Mouse (Mus musculus) midbrain, embryonic 14.5 days (tissue): ENCODE measurements at regions not wholly inside any gene's neighbourhood (a gene's known extent, or its start where the extent isn't known, plus 50 kb on each side); places are given as distances from the start of the nearest gene placed in this dataset.

Experiments
- ATAC-seq: fragments of 200-750 bp; cut with Nextera tagmentation; 2 replicates; pipeline ENCODE4 v1.8.0; 2017; ENCODE audit warnings: moderate number of reproducible peaks, moderate library complexity; ENCODE audit not compliant: low FRiP score, low TSS enrichment
- DNase-seq: peaks from one replicate; pipeline ENCODE4 v3.0.0-alpha.2; 2015
- H3K27ac ChIP-seq: fragments of 300-500 bp; sonication (generic); replicated peaks from 2 replicates; pipeline ENCODE4 v1.5.1; 2014; ENCODE audit warnings: mild to moderate bottlenecking, low read depth, low read length, moderate library complexity
- H3K27me3 ChIP-seq: fragments of 300-500 bp; sonication (generic); 2 replicates; pipeline ENCODE4 v1.6.1; 2014; ENCODE audit warnings: low read length, control low read depth, mixed read lengths; ENCODE audit not compliant: control insufficient read depth, insufficient read depth
- H3K36me3 ChIP-seq: fragments of 300-500 bp; sonication (generic); 2 replicates; pipeline ENCODE4 v1.6.1; 2014; ENCODE audit warnings: low read length, control low read depth; ENCODE audit not compliant: control insufficient read depth, insufficient read depth
- H3K4me1 ChIP-seq: fragments of 300-500 bp; sonication (generic); 2 replicates; pipeline ENCODE4 v1.6.1; 2014; ENCODE audit warnings: mild to moderate bottlenecking, antibody characterized with exemption, low read length, control low read depth; ENCODE audit not compliant: control insufficient read depth, insufficient read depth
- H3K4me2 ChIP-seq: fragments of 300-500 bp; sonication (generic); 2 replicates; pipeline ENCODE4 v1.6.1; 2014; ENCODE audit warnings: mild to moderate bottlenecking, low read length, moderate library complexity
- H3K4me3 ChIP-seq: fragments of 300-500 bp; sonication (generic); replicated peaks from 2 replicates; pipeline ENCODE4 v1.5.1; 2014; ENCODE audit warnings: low read depth, low read length
- H3K9ac ChIP-seq: fragments of 300-500 bp; sonication (generic); replicated peaks from 2 replicates; pipeline ENCODE4 v1.6.1; 2014; ENCODE audit warnings: mild to moderate bottlenecking, low read length, moderate library complexity
- H3K9me3 ChIP-seq: fragments of 300-500 bp; sonication (generic); 2 replicates; pipeline ENCODE4 v1.6.1; 2016; ENCODE audit warnings: low read length, control low read depth, mixed read lengths; ENCODE audit not compliant: control insufficient read depth
- WGBS: fragments of 180-500 bp; shearing (Covaris S2); extraction: QIAGEN DNeasy Blood & Tissue Kit; methylation state at CpG from one replicate; pipeline ENCODE4 v1.1.7; 2014; 5-methylcytosine and 5-hydroxymethylcytosine counted together

- no peaks in the 10 kb centered on the region for H3K27me3 ChIP-seq
- no peak overlapping the region for H3K9ac ChIP-seq
- ATAC-seq (no peak), DNase-seq (no peak)
- H3K4me1 ChIP-seq: peaks cover 28% of the 10 kb centered on the region
- no peaks in the 10 kb centered on the region for H3K36me3 ChIP-seq
- H3K4me2 ChIP-seq: no peak overlapping the region
- H3K4me3 ChIP-seq: no peak overlapping the region
- H3K27ac ChIP-seq: no peak overlapping the region
- peaks cover 4% of the 10 kb centered on the region for H3K9me3 ChIP-seq
- 76% methylated on average over 2 of the region's 2 CpGs for WGBS
These were observed 61.2 kb upstream of the Ctnnb1 start for GRCm38 (mm10) chr9:120867861-120868260.

DNA sequence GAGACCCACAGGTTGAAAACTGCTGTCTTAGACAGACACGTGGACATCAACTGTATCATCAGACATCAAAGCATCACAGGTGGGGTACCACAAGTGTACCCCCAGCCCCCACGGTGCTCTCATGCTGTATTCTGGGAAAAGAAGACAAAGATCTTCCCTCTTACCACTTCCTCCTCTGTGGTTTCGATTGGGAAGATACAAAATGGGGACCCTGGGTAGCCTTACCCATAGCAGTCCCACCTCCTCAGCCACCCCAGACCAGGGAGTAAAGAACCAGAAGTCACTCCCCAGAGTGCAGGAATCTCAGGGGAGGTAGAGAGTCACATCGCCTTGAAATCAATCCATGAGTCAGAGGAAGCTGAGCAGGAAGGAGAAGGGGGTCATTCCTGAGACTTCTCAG, 60.7 kb upstream of the Ctnnb1 start:
- no peak overlapping the region for H3K4me3 ChIP-seq
- no peak overlapping the region for H3K9ac ChIP-seq
- DNase-seq (no peak), ATAC-seq (no peak)
- no peaks in the 10 kb centered on the region for H3K36me3 ChIP-seq
- no peak overlapping the region for H3K4me2 ChIP-seq
- peaks cover 28% of the 10 kb centered on the region for H3K4me1 ChIP-seq
- no peak overlapping the region for H3K27ac ChIP-seq
- 90% methylated on average over 4 of the region's 4 CpGs for WGBS
- H3K9me3 ChIP-seq: peaks cover 4% of the 10 kb centered on the region
- H3K27me3 ChIP-seq: no peaks in the 10 kb centered on the region

DNA sequence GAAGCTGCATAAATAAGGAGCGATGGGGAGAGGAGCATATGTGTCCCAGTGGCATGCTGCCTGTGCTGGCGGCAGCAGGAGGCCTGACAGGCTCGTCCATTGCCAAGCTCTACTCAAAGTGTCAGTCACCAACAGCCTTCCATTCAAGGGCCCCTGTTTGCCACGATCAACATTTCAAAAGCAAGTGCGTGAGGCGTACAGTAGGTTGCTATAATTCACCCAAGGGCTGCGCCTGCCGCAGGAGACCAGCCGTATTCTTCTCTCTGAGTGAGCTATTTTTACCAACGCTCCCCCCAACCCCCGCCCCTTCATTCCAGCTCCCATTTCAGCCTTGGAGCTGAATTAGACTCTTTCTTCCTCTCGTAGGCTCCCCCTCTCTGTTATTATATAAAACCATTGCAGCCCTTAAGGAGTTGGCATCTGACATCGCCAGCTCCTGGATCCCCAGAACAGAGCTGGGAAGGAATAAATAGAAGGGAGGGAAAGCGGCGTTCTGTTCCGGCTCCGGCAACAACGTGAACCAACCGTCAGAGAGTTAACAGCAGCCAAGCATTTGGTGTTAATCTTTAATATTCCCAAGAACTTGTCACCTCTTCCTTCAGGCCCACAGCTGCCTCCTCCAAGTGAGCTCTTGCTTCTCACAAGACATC, 59.5 kb upstream of the Ctnnb1 start:
- peak; percentile 66; the same call in 1 of the 2 replicates for ATAC-seq
- peak overlapping the region; percentile 50 for H3K27ac ChIP-seq
- no peaks in the 10 kb centered on the region for H3K36me3 ChIP-seq
- WGBS: 31% methylated on average over 19 of the region's 19 CpGs
- DNase-seq: peak; percentile 70
- H3K4me3 ChIP-seq: no peak overlapping the region
- peaks cover 4% of the 10 kb centered on the region for H3K9me3 ChIP-seq
- no peaks in the 10 kb centered on the region for H3K27me3 ChIP-seq
- no peak overlapping the region for H3K9ac ChIP-seq
- H3K4me2 ChIP-seq: peak overlapping the region; percentile 24
- H3K4me1 ChIP-seq: peaks cover 28% of the 10 kb centered on the region

GRCm38 (mm10) chr9:120873293-120873692, 55.7 kb upstream of the Ctnnb1 start:
- H3K36me3 ChIP-seq: no peaks in the 10 kb centered on the region
- 90% methylated on average over 3 of the region's 3 CpGs for WGBS
- H3K27ac ChIP-seq: no peak overlapping the region
- no peak overlapping the region for H3K9ac ChIP-seq
- peaks cover 11% of the 10 kb centered on the region; the same call in 1 of the 2 replicates for H3K4me1 ChIP-seq
- H3K9me3 ChIP-seq: peaks cover 4% of the 10 kb centered on the region
- ATAC-seq (no peak), DNase-seq (no peak)
- no peak overlapping the region for H3K4me3 ChIP-seq
- no peak overlapping the region for H3K4me2 ChIP-seq
- no peaks in the 10 kb centered on the region for H3K27me3 ChIP-seq

GRCm38 (mm10) chr9:120874416-120874976, 54.5 kb upstream of the Ctnnb1 start:
- H3K4me3 ChIP-seq: no peak overlapping the region
- H3K27me3 ChIP-seq: no peaks in the 10 kb centered on the region
- ATAC-seq (no peak), DNase-seq (no peak)
- 92% methylated on average over 5 of the region's 5 CpGs for WGBS
- H3K27ac ChIP-seq: no peak overlapping the region
- H3K36me3 ChIP-seq: no peaks in the 10 kb centered on the region
- peaks cover 2% of the 10 kb centered on the region; the same call in 1 of the 2 replicates for H3K4me1 ChIP-seq
- H3K9ac ChIP-seq: no peak overlapping the region
- H3K9me3 ChIP-seq: peaks cover 4% of the 10 kb centered on the region
- no peak overlapping the region for H3K4me2 ChIP-seq

- Histone ChIP-seq H3K4me3 (no peak overlapping the region), H3K27ac (no peak overlapping the region), H3K9ac (no peak overlapping the region), H3K4me2 (no peak overlapping the region), H3K27me3 (no peaks in the 10 kb centered on the region), H3K9me3 (peaks cover 4% of the 10 kb centered on the region), H3K36me3 (no peaks in the 10 kb centered on the region), H3K4me1 (no peaks in the 10 kb centered on the region)
- ATAC-seq (no peak), DNase-seq (no peak)
- 89% methylated on average over 2 of the region's 2 CpGs for WGBS
These were observed 51.9 kb upstream of the Ctnnb1 start for GRCm38 (mm10) chr9:120877101-120877500.
